Mouse (Mus musculus) B cell, adult 62 days (primary cell): ENCODE measurements around the gene Yipf3. TPM values are rescaled to one million over a fixed set of nuclear protein-coding genes. Genes with fewer than 3 reads are reported as not detected.

Experiments used
- total RNA-seq: library from RNA; stranded (reverse); gene quantifications from 4 replicates; pipeline ENCODE4 v1.2.4, GENCODE M21; 2023

Gene Yipf3
- 66.9 to 83.2 TPM (median 75.1 TPM) in 4 replicates for total RNA-seq

DNA sequence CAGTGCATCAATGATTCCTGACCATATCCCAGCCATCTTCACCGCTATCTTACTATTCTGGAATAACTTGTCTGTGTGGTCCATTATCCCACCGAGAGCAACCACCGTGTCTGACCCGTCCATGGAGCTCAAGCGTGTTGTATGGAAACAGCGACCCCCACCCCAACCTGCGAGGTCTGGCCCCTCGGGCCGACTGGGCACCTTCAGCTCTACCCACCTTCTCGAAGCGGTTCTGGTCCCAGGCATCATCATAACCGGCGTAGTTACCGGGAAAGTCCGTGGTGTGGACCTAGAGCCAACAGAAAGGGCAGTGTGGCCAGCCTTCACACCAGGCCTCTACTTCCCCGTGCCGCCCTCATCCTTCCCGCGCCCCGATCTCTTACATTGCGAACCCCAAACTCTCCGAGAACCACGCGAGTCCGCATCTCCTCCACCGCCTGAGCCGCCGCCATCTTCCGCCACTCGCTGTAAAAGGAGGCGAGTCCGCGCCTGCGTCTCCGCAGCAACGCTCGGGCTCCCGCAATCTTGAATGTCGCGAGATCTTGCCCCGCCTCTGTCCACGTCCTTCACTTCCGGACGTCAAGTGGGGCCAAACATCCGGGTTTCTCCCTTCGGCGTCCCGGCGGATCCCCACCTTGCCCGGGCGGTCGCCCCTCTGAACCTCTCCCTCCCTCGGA is at the start of gene Yipf3, which contains the start of gene Polr1c:
Gene Yipf3, plus strand, starts transcription at position 569 of the 677 bp plus-strand sequence.
Gene Polr1c, minus strand, starts transcription at position 543 of the 677 bp plus-strand sequence.

DNA sequence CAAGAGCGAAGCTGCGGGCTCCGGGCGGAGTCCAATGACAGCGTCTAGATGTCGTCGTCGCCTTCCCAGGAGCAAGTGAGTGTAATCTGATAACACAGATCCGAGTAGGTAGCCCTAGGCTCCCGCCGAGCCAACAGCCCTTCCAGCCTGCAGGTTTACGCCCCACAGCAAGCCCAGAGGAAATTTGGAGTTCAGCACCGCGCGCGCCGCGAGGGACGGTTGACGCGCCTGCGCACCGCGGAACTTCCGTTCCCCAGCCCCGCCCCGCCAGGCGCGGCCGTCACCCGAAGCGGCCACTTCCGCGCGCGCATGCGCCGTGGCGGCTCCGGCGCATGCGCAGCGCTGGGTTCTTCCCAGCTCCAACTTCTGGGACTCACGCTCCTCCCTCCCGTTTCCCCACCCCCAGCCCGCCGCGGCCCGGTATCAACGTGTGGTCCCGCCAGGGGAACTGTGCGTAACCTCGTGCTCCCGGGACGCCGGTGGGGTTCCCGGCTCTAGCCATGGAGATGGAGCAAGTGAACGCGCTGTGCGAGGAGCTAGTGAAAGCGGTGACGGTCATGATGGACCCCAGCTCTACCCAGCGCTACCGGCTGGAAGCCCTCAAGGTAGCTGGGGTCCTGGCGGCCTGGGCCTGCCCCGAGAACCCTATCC is 45.3 kb upstream of the Yipf3 start, which contains the start of the genes Polh and Xpo5:
Gene Polh, minus strand, starts transcription at position 225 of the 651 bp plus-strand sequence.
Gene Xpo5, plus strand, starts transcription at position 362 of the 651 bp plus-strand sequence.

GRCm38 (mm10) chr17:46253452-46254084 is 5.7 kb downstream of the Yipf3 start, which contains the start of gene Lrrc73:
TSS of gene Lrrc73 (plus strand) at chr17:46253531.

GRCm38 (mm10) chr17:46282483-46283123 is 34.7 kb downstream of the Yipf3 start, which contains the start of gene Tjap1:
TSS of gene Tjap1 (minus strand) at chr17:46283026.

GRCm38 (mm10) chr17:46297364-46298219 is 49.7 kb downstream of the Yipf3 start, which contains the start of gene Dlk2:
TSS of gene Dlk2 (plus strand) at chr17:46297421.

Other genes with a start within 250 kb of the Yipf3 start
- gene Vegfa, start 215.7 kb upstream of the Yipf3 start, total RNA-seq = 7.3 to 11.3 TPM (median 10.8 TPM) in 4 replicates
- 52.9 to 66.7 TPM (median 57.6 TPM) in 4 replicates for gene Mrps18a, start 137.1 kb upstream of the Yipf3 start, total RNA-seq
- 1.6 to 1.7 TPM in 2 of 4 replicates, not detected in the others for gene Rsph9, start 103.9 kb upstream of the Yipf3 start, total RNA-seq
- gene Mad2l1bp, start 94.5 kb upstream of the Yipf3 start, total RNA-seq = 18.8 to 22.1 TPM (median 20.9 TPM) in 4 replicates
- gene Gtpbp2, start 87.0 kb upstream of the Yipf3 start, total RNA-seq = 232 to 241 TPM (median 233 TPM) in 4 replicates
- 14.4 to 16.3 TPM (median 14.7 TPM) in 4 replicates for gene Polh, start 45.4 kb upstream of the Yipf3 start, total RNA-seq
- 37.8 to 40.5 TPM (median 38.7 TPM) in 4 replicates for gene Xpo5, start 45.3 kb upstream of the Yipf3 start, total RNA-seq
- 59.6 to 66.5 TPM (median 65.0 TPM) in 4 replicates for gene Polr1c, start within 50 bp of the Yipf3 start, total RNA-seq
- gene Lrrc73, start 5.5 kb downstream of the Yipf3 start, total RNA-seq = 2.3 to 3.3 TPM (median 2.5 TPM) in 4 replicates
- gene Tjap1, start 34.9 kb downstream of the Yipf3 start, total RNA-seq = 60.0 to 64.7 TPM (median 61.1 TPM) in 4 replicates
- not detected in 4 replicates for gene Dlk2, start 49.3 kb downstream of the Yipf3 start, total RNA-seq
- 12.8 to 15.0 TPM (median 13.7 TPM) in 4 replicates for gene Abcc10, start 80.3 kb downstream of the Yipf3 start, total RNA-seq
- gene Zfp318, start 135.7 kb downstream of the Yipf3 start, total RNA-seq = 259 to 291 TPM (median 274 TPM) in 4 replicates
- 4.3 to 7.2 TPM (median 5.3 TPM) in 4 replicates for gene Crip3, start 180.8 kb downstream of the Yipf3 start, total RNA-seq
- gene Slc22a7, start 190.4 kb downstream of the Yipf3 start, total RNA-seq = not detected in 4 replicates
- 3.0 to 4.2 TPM (median 3.5 TPM) in 4 replicates for gene Ttbk1, start 239.6 kb downstream of the Yipf3 start, total RNA-seq
- gene Dnph1, start 248.6 kb downstream of the Yipf3 start, total RNA-seq = 0.83 TPM in 1 of 4 replicates, not detected in the others